Mouse (Mus musculus): ENCODE measurements around the gene Ahsa1. TPM values are rescaled to one million over a fixed set of nuclear protein-coding genes. Genes with fewer than 3 reads are reported as not detected.
A peak's percentile ranks its signal among the peaks of the same experiment; 100 is the strongest.

Gene Ahsa1
- total and polyA plus RNA-seq, 3 experiments: 74.5 to 153 (median 138) TPM

- intact Hi-C loops (cut with DNase I): no loop called here
- TF ChIP-seq EP300 (IDR thresholded peaks at IDR 0.05; ENCODE audit: insufficient read depth, low read depth, low read length) (no peak), POLR2A (IDR thresholded peaks at IDR 0.05; ENCODE audit: insufficient read depth, low read depth, low read length) (no peak), CTCF (IDR thresholded peaks at IDR 0.05) (no peak)
- DNase-seq: no peak
- H3K36me3 ChIP-seq (ENCODE audit: control insufficient read depth, insufficient read depth, low read length): no peaks in the 10 kb centered on the region
- H3K79me2 ChIP-seq (replicated peaks; ENCODE audit: control insufficient read depth, insufficient read depth, low read length): no peaks in the 10 kb centered on the region
- no peak overlapping the region for H3K9ac ChIP-seq (ENCODE audit: low read depth, low read length)
- H3K4me1 ChIP-seq (ENCODE audit: control insufficient read depth, insufficient read depth, low read length): no peaks in the 10 kb centered on the region
- 72% methylated on average over 4 of the region's 4 CpGs for WGBS
- H3K27ac ChIP-seq: no peak overlapping the region
- H3K4me3 ChIP-seq: no peak overlapping the region
- no peaks in the 10 kb centered on the region for H3K27me3 ChIP-seq (ENCODE audit: control insufficient read depth, insufficient read depth, low read length)
Observed at GRCm38 (mm10) chr12:87284268-87284667, 18.0 kb downstream of the Ahsa1 start.

- Histone ChIP-seq H3K4me3 (no peak overlapping the region), H3K4me1 (ENCODE audit: control insufficient read depth, insufficient read depth, low read length) (no peaks in the 10 kb centered on the region), H3K9ac (ENCODE audit: low read depth, low read length) (no peak overlapping the region), H3K79me2 (replicated peaks; ENCODE audit: control insufficient read depth, insufficient read depth, low read length) (no peaks in the 10 kb centered on the region), H3K27ac (no peak overlapping the region), H3K27me3 (ENCODE audit: control insufficient read depth, insufficient read depth, low read length) (no peaks in the 10 kb centered on the region), H3K36me3 (ENCODE audit: control insufficient read depth, insufficient read depth, low read length) (no peaks in the 10 kb centered on the region)
- WGBS: 88% methylated on average over 5 of the region's 5 CpGs
- no peak for TF ChIP-seq CTCF (IDR thresholded peaks at IDR 0.05)
- TF ChIP-seq POLR2A (IDR thresholded peaks at IDR 0.05; ENCODE audit: insufficient read depth, low read depth, low read length): no peak
- no peak for TF ChIP-seq EP300 (IDR thresholded peaks at IDR 0.05; ENCODE audit: insufficient read depth, low read depth, low read length)
- DNase-seq: no peak
- intact Hi-C loops (cut with DNase I): no loop called here
Observed at GRCm38 (mm10) chr12:87284726-87285125, 18.4 kb downstream of the Ahsa1 start.

GRCm38 (mm10) chr12:87289100-87289499, 22.8 kb downstream of the Ahsa1 start:
- Histone ChIP-seq H3K79me2 (replicated peaks; ENCODE audit: control insufficient read depth, insufficient read depth, low read length) (no peaks in the 10 kb centered on the region), H3K9ac (ENCODE audit: low read depth, low read length) (no peak overlapping the region), H3K27ac (no peak overlapping the region), H3K4me3 (no peak overlapping the region), H3K4me1 (ENCODE audit: control insufficient read depth, insufficient read depth, low read length) (no peaks in the 10 kb centered on the region), H3K27me3 (ENCODE audit: control insufficient read depth, insufficient read depth, low read length) (no peaks in the 10 kb centered on the region), H3K36me3 (ENCODE audit: control insufficient read depth, insufficient read depth, low read length) (no peaks in the 10 kb centered on the region)
- no peak for DNase-seq
- intact Hi-C loops (cut with DNase I): no loop called here
- 93% methylated on average over 5 of the region's 5 CpGs for WGBS
- no peak for TF ChIP-seq POLR2A (IDR thresholded peaks at IDR 0.05; ENCODE audit: insufficient read depth, low read depth, low read length)
- no peak for TF ChIP-seq CTCF (IDR thresholded peaks at IDR 0.05)
- TF ChIP-seq EP300 (IDR thresholded peaks at IDR 0.05; ENCODE audit: insufficient read depth, low read depth, low read length): no peak

DNA sequence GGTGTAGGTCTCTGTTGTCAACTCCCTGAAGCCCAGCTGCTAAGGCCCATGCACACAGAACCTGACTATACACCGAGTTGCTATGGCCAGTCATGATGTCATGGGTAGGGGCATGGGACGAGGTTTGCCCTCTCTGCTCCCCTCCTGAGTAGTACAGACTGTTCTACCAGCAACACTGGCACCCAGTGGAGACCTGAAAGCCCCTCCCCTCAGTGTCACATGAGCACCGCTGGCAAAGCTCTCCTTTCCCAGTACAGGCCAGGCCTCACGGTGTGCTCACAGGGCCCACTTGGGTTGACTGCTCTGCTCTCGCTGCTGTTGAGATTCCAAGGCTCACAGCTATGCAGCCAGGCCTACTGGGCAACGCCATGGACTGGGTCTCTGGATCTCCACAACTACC, 27.7 kb downstream of the Ahsa1 start:
- intact Hi-C loops (cut with DNase I): no loop called here
- Histone ChIP-seq H3K27me3 (ENCODE audit: control insufficient read depth, insufficient read depth, low read length) (no peaks in the 10 kb centered on the region), H3K36me3 (ENCODE audit: control insufficient read depth, insufficient read depth, low read length) (no peaks in the 10 kb centered on the region), H3K4me1 (ENCODE audit: control insufficient read depth, insufficient read depth, low read length) (no peaks in the 10 kb centered on the region), H3K27ac (no peak overlapping the region), H3K79me2 (replicated peaks; ENCODE audit: control insufficient read depth, insufficient read depth, low read length) (no peaks in the 10 kb centered on the region), H3K4me3 (no peak overlapping the region), H3K9ac (ENCODE audit: low read depth, low read length) (no peak overlapping the region)
- WGBS: 68% methylated on average over 6 of the region's 6 CpGs
- DNase-seq: no peak
- TF ChIP-seq POLR2A (IDR thresholded peaks at IDR 0.05; ENCODE audit: insufficient read depth, low read depth, low read length): no peak
- no peak for TF ChIP-seq EP300 (IDR thresholded peaks at IDR 0.05; ENCODE audit: insufficient read depth, low read depth, low read length)
- TF ChIP-seq CTCF (IDR thresholded peaks at IDR 0.05): no peak

GRCm38 (mm10) chr12:87299037-87299656, 32.9 kb downstream of the Ahsa1 start:
- no peaks in the 10 kb centered on the region for H3K79me2 ChIP-seq (replicated peaks; ENCODE audit: control insufficient read depth, insufficient read depth, low read length)
- peaks cover 2% of the 10 kb centered on the region; the same call in 1 of the 2 replicates for H3K4me1 ChIP-seq (ENCODE audit: control insufficient read depth, insufficient read depth, low read length)
- H3K9ac ChIP-seq (ENCODE audit: low read depth, low read length): peak overlapping the region; percentile 61
- 12% methylated on average over 29 of the region's 29 CpGs for whole genome bisulfite sequencing
- intact Hi-C loops (cut with DNase I): no loop called here
- peak overlapping the region; percentile 72 for H3K4me3 ChIP-seq
- TF ChIP-seq EP300 (IDR thresholded peaks at IDR 0.05; ENCODE audit: insufficient read depth, low read depth, low read length): no peak
- TF ChIP-seq CTCF (IDR thresholded peaks at IDR 0.05): no peak
- peaks cover 11% of the 10 kb centered on the region for H3K27me3 ChIP-seq (ENCODE audit: control insufficient read depth, insufficient read depth, low read length)
- no peaks in the 10 kb centered on the region for H3K36me3 ChIP-seq (ENCODE audit: control insufficient read depth, insufficient read depth, low read length)
- DNase-seq: no peak
- H3K27ac ChIP-seq: no peak overlapping the region

GRCm38 (mm10) chr12:87299657-87300440, 33.6 kb downstream of the Ahsa1 start, which contains the start of gene Ism2:
Ism2 (minus strand) TSS chr12:87299705.
- Histone ChIP-seq H3K27ac (no peak within 1 kb of the TSS), H3K4me1 (ENCODE audit: control insufficient read depth, insufficient read depth, low read length) (peaks cover 2% of the 10 kb centered on the region; the same call in 1 of the 2 replicates), H3K27me3 (ENCODE audit: control insufficient read depth, insufficient read depth, low read length) (peaks cover 11% of the 10 kb centered on the region), H3K9ac (ENCODE audit: low read depth, low read length) (peak within 1 kb of the TSS; percentile 61), H3K4me3 (peak within 1 kb of the TSS; percentile 72), H3K36me3 (ENCODE audit: control insufficient read depth, insufficient read depth, low read length) (no peaks in the 10 kb centered on the region), H3K79me2 (replicated peaks; ENCODE audit: control insufficient read depth, insufficient read depth, low read length) (no peaks in the 10 kb centered on the region)
- TF ChIP-seq POLR2A (IDR thresholded peaks at IDR 0.05; ENCODE audit: insufficient read depth, low read depth, low read length): no peak
- no peak for TF ChIP-seq CTCF (IDR thresholded peaks at IDR 0.05)
- TF ChIP-seq EP300 (IDR thresholded peaks at IDR 0.05; ENCODE audit: insufficient read depth, low read depth, low read length): no peak
- WGBS: under 1% methylated on average over 75 of the region's 86 CpGs
- intact Hi-C loops (cut with DNase I): no loop called here
- DNase-seq: peak; percentile 51 to 59

Measured in heart, adult 2 months (tissue).